Mouse (Mus musculus) midbrain, postnatal 0 days (tissue): ENCODE data around the gene Shprh. TPM values are rescaled to one million over a fixed set of nuclear protein-coding genes. Genes with fewer than 3 reads are reported as not detected.

Experiments
- ATAC-seq: fragments of 200-750 bp; cut with Nextera tagmentation; 2 replicates; pipeline ENCODE4 v1.8.0; 2017; ENCODE audit warnings: moderate number of reproducible peaks, mild to moderate bottlenecking, moderate TSS enrichment, moderate library complexity; ENCODE audit not compliant: low FRiP score
- DNase-seq: peaks from one replicate; pipeline ENCODE4 v3.0.0-alpha.2; 2015; ENCODE audit warnings: low spot score
- H3K27ac ChIP-seq: fragments of 300-500 bp; sonication (generic); 2 replicates; pipeline ENCODE4 v1.5.1; 2014; ENCODE audit warnings: low read depth, mild to moderate bottlenecking, low read length, mixed read lengths
- H3K27me3 ChIP-seq: fragments of 300-500 bp; sonication (generic); 2 replicates; pipeline ENCODE4 v1.6.1; 2014; ENCODE audit warnings: low read length, control low read depth, mixed read lengths; ENCODE audit not compliant: insufficient read depth
- H3K36me3 ChIP-seq: fragments of 300-500 bp; sonication (generic); 2 replicates; pipeline ENCODE4 v1.6.1; 2014; ENCODE audit warnings: low read length, control low read depth, mixed read lengths; ENCODE audit not compliant: insufficient read depth
- H3K4me1 ChIP-seq: fragments of 300-500 bp; sonication (generic); 2 replicates; pipeline ENCODE4 v1.6.1; 2014; ENCODE audit warnings: mild to moderate bottlenecking, control low read depth, antibody characterized with exemption, low read length, mixed read lengths; ENCODE audit not compliant: insufficient read depth
- H3K4me2 ChIP-seq: fragments of 300-500 bp; sonication (generic); 2 replicates; pipeline ENCODE4 v1.6.1; 2014; ENCODE audit warnings: low read depth, mild to moderate bottlenecking, low read length, mixed read lengths; ENCODE audit not compliant: poor library complexity, severe bottlenecking
- H3K4me3 ChIP-seq: fragments of 300-500 bp; sonication (generic); 2 replicates; pipeline ENCODE4 v1.5.1; 2014; ENCODE audit warnings: low read depth, mild to moderate bottlenecking, low read length, moderate library complexity
- H3K9ac ChIP-seq: fragments of 300-500 bp; sonication (generic); replicated peaks from 2 replicates; pipeline ENCODE4 v1.6.1; 2014; ENCODE audit warnings: mild to moderate bottlenecking, low read length, moderate library complexity, mixed read lengths; ENCODE audit not compliant: poor library complexity, severe bottlenecking
- H3K9me3 ChIP-seq: fragments of 300-500 bp; sonication (generic); 2 replicates; pipeline ENCODE4 v1.6.1; 2016; ENCODE audit warnings: low read length, control low read depth
- CTCF ChIP-seq: IDR thresholded peaks from 2 replicates; pipeline ENCODE4 v1.5.1; 2016; ENCODE audit warnings: antibody characterized with exemption, mild to moderate bottlenecking
- WGBS: fragments of 180-500 bp; shearing (Covaris S2); extraction: QIAGEN DNeasy Blood & Tissue Kit; methylation state at CpG from one replicate; pipeline ENCODE4 v1.1.7; 2014; 5-methylcytosine and 5-hydroxymethylcytosine counted together
- polyA plus RNA-seq: library from polyadenylated mRNA; unstranded; fragments of >200 nt; fragmentation: Nextera tagmentation; extraction: Ambion mirVana; gene quantifications from 2 replicates; pipeline ENCODE4 v1.2.1, GENCODE M21; 2015
- total RNA-seq: library from RNA; depleted of rRNA; stranded (reverse); fragments of >200 nt; gene quantifications from 2 replicates; pipeline ENCODE4 v1.2.3, GENCODE M21; 2014

Gene Shprh
- total and polyA plus RNA-seq, 2 experiments from 2014 or later: 14.4 to 29.0 TPM

GRCm38 (mm10) chr10:11157039-11157438 lies 7.8 kb downstream of the Shprh start:
- ATAC-seq (no peak), DNase-seq (no peak)
- 0 out of 2 replicates have a peak, but pooled peaks cover 3% of the 10 kb centered on the region for H3K4me1 ChIP-seq
- H3K4me3 ChIP-seq: no peak overlapping the region
- peak; percentile 49 for TF ChIP-seq CTCF
- H3K9ac ChIP-seq: no peak overlapping the region
- H3K4me2 ChIP-seq: no peak overlapping the region
- no peaks in the 10 kb centered on the region for H3K9me3 ChIP-seq
- no peak overlapping the region for H3K27ac ChIP-seq
- H3K27me3 ChIP-seq: no peaks in the 10 kb centered on the region
- H3K36me3 ChIP-seq: peaks cover 24% of the 10 kb centered on the region
- WGBS: 82% methylated on average over 9 of the region's 9 CpGs

DNA sequence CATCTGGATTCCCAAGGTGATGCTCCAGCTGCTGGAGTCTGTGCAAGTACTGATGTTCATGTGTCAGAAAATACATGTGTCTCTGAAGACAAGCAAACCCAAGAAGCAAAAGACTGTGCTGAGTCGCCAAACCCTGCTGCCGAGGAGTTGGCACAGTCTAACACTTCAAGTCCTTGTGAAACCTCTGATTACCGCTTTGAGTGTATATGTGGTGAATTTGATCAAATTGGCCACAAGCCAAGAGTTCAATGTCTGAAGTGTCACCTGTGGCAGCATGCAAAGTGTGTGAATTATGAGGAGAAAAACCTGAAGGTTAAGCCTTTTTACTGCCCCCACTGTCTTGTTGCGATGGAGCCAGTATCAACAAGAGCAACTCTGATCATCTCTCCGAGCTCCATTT lies 15.3 kb downstream of the Shprh start:
- DNase-seq: no peak
- no peaks in the 10 kb centered on the region for H3K9me3 ChIP-seq
- WGBS: 94% methylated on average over 5 of the region's 5 CpGs
- TF ChIP-seq CTCF: no peak
- peaks cover 45% of the 10 kb centered on the region for H3K36me3 ChIP-seq
- H3K27me3 ChIP-seq: no peaks in the 10 kb centered on the region
- H3K4me2 ChIP-seq: no peak overlapping the region
- no peak overlapping the region for H3K27ac ChIP-seq
- no peak overlapping the region for H3K4me3 ChIP-seq
- H3K9ac ChIP-seq: no peak overlapping the region
- no peak for ATAC-seq
- no peaks in the 10 kb centered on the region for H3K4me1 ChIP-seq

GRCm38 (mm10) chr10:11170252-11170651 lies 21.0 kb downstream of the Shprh start:
- no peak overlapping the region for H3K9ac ChIP-seq
- TF ChIP-seq CTCF: no peak
- no peaks in the 10 kb centered on the region for H3K4me1 ChIP-seq
- no peak overlapping the region for H3K27ac ChIP-seq
- no peak for ATAC-seq
- H3K4me3 ChIP-seq: no peak overlapping the region
- no peak overlapping the region for H3K4me2 ChIP-seq
- H3K9me3 ChIP-seq: no peaks in the 10 kb centered on the region
- peaks cover 61% of the 10 kb centered on the region for H3K36me3 ChIP-seq
- H3K27me3 ChIP-seq: no peaks in the 10 kb centered on the region
- WGBS: 93% methylated on average over 5 of the region's 5 CpGs
- DNase-seq: no peak

DNA sequence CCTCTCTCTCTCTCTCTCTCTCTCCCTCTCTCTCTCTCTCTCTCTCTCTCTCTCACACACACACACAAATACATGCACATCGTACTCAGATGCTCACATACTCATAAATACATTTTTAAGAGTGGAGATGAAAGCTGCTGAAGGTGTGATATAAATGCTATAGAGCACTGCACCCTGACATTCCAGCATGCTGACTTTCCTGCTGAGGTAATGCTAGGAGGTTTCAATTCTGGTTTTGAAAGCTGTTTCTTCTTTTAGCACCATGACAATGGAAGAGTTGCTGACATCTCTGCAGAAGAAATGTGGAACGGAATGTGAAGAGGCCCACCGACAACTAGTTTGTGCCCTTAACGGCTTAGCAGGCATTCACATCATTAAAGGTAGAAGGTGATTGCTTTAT lies 22.4 kb downstream of the Shprh start:
- Histone ChIP-seq H3K27me3 (no peaks in the 10 kb centered on the region), H3K4me3 (no peak overlapping the region), H3K9ac (no peak overlapping the region), H3K9me3 (no peaks in the 10 kb centered on the region), H3K27ac (no peak overlapping the region), H3K36me3 (peaks cover 57% of the 10 kb centered on the region), H3K4me1 (no peaks in the 10 kb centered on the region), H3K4me2 (no peak overlapping the region)
- ATAC-seq (no peak), DNase-seq (no peak)
- 96% methylated on average over 4 of the region's 4 CpGs for WGBS
- no peak for TF ChIP-seq CTCF

DNA sequence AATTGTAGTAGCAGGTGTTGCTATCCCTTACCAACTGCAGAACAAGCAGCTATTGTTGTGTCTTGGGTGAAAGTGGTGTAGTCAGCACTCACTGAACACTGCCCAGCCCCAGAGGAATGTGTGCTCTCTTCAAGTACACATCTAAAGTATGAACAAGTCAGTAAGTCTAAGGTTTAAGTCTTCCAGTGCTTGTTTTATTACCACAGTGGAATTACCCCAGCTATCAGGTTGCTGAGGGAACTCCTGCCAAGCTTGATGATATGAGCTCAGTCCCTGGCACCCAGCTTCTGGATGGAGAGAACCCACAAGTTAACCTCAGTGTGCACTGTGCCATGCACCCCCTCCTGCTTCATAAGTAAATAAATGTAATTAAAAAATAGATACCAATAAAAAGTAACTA lies 23.3 kb downstream of the Shprh start:
- peaks cover 50% of the 10 kb centered on the region for H3K36me3 ChIP-seq
- no peak overlapping the region for H3K9ac ChIP-seq
- TF ChIP-seq CTCF: no peak
- H3K27ac ChIP-seq: no peak overlapping the region
- DNase-seq (no peak), ATAC-seq (no peak)
- H3K27me3 ChIP-seq: no peaks in the 10 kb centered on the region
- H3K4me3 ChIP-seq: no peak overlapping the region
- no peaks in the 10 kb centered on the region for H3K4me1 ChIP-seq
- no peak overlapping the region for H3K4me2 ChIP-seq
- no peaks in the 10 kb centered on the region for H3K9me3 ChIP-seq

GRCm38 (mm10) chr10:11175801-11176482 lies 26.7 kb downstream of the Shprh start:
- peak; percentile 70 for TF ChIP-seq CTCF
- no peaks in the 10 kb centered on the region for H3K9me3 ChIP-seq
- H3K27ac ChIP-seq: no peak overlapping the region
- peaks cover 30% of the 10 kb centered on the region for H3K36me3 ChIP-seq
- no peaks in the 10 kb centered on the region for H3K4me1 ChIP-seq
- H3K4me3 ChIP-seq: no peak overlapping the region
- ATAC-seq (no peak), DNase-seq (peak; percentile 75)
- H3K27me3 ChIP-seq: no peaks in the 10 kb centered on the region
- H3K4me2 ChIP-seq: no peak overlapping the region
- WGBS: 84% methylated on average over 8 of the region's 8 CpGs
- H3K9ac ChIP-seq: no peak overlapping the region
